Mouse (Mus musculus) embryonic facial prominence, embryonic 10.5 days (tissue): ENCODE measurements around the gene Frmpd4. TPM values are rescaled to one million over a fixed set of nuclear protein-coding genes. Genes with fewer than 3 reads are reported as not detected.

Experiments used
- DNase-seq: peaks from one replicate; pipeline ENCODE4 v3.0.0-alpha.2; 2017; ENCODE audit warnings: low spot score
- H3K27ac ChIP-seq: fragments of 300-500 bp; sonication (generic); replicated peaks from 2 replicates; pipeline ENCODE4 v1.5.1; 2016; ENCODE audit warnings: mild to moderate bottlenecking
- H3K27me3 ChIP-seq: fragments of 300-500 bp; sonication (generic); replicated peaks from 2 replicates; pipeline ENCODE4 v1.6.1; 2016; ENCODE audit warnings: low read depth, mild to moderate bottlenecking; ENCODE audit not compliant: poor library complexity, severe bottlenecking
- H3K36me3 ChIP-seq: fragments of 300-500 bp; sonication (generic); replicated peaks from 2 replicates; pipeline ENCODE4 v1.6.1; 2016; ENCODE audit warnings: mild to moderate bottlenecking, moderate library complexity
- H3K4me1 ChIP-seq: fragments of 300-500 bp; sonication (generic); 2 replicates; pipeline ENCODE4 v1.6.1; 2016
- H3K4me3 ChIP-seq: fragments of 300-500 bp; sonication (generic); 2 replicates; pipeline ENCODE4 v1.5.1; 2016; ENCODE audit warnings: mild to moderate bottlenecking, moderate library complexity
- H3K9me3 ChIP-seq: fragments of 300-500 bp; sonication (generic); 2 replicates; pipeline ENCODE4 v1.6.1; 2016; ENCODE audit warnings: mild to moderate bottlenecking
- WGBS: fragments of 180-500 bp; shearing (Covaris S2); methylation state at CpG from one replicate; pipeline ENCODE4 v1.1.7; 2016; 5-methylcytosine and 5-hydroxymethylcytosine counted together
- polyA plus RNA-seq: library from polyadenylated mRNA; unstranded; fragments of >200 nt; fragmentation: Nextera tagmentation; extraction: Ambion mirVana; gene quantifications from 2 replicates; pipeline ENCODE4 v1.2.1, GENCODE M21; 2016

Frmpd4 gene
- polyA plus RNA-seq, 1 experiment from 2014 or later, result 0.17 TPM

DNA sequence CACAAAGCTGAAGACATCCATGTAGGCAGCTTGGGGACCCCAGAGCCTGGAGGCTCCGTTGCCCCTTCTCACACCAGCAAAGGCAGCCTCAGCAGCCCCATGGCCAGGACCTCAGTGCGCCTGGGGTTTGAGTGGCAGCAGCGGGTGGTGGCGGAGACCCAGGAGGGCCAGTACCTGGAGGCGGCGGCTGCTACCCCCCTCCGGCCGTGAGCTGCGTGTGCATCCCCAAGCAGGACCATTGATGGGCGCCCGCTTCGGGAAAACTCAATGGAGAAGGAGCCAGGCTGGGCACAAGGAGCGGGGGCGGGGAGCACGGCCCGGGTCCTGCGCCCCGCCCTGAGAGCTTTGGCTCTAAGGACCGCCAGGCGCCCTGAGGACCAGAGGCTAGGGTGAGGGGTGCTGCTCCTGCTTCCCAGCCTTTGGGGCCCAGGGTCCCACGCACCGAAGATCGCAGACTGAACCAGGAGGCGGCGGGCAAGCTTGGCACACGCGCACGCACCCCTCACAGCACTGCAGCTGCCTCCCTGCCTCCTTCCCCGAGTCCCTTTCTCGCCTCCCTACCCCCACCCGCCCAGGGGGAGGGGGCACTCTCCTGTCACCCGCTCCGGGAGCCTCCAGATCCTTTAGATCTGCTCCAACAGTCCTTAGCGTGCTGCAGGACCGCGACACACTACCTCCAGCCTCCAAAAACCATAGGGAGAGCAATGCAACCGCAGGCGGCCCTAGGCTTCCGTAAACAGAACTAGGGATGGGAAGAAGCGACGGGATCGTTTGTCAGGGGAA, 454.0 kb downstream of the Frmpd4 start:
- H3K4me1 ChIP-seq, result 0 out of 2 replicates have a peak, but pooled peaks cover 3% of the 10 kb centered on the region
- peak overlapping the region; percentile 60 for H3K4me3 ChIP-seq
- WGBS, result 22% methylated on average over 42 of the region's 42 CpGs
- peak; percentile 52 for DNase-seq
- H3K9me3 ChIP-seq, result no peaks in the 10 kb centered on the region
- peaks cover 99% of the 10 kb centered on the region for H3K27me3 ChIP-seq
- 0 out of 2 replicates have a peak overlapping the region, but pooled peaks have one; percentile 19 for H3K27ac ChIP-seq
- H3K36me3 ChIP-seq, result no peaks in the 10 kb centered on the region

- H3K27me3 ChIP-seq, result peaks cover 57% of the 10 kb centered on the region
Observed at GRCm38 (mm10) chrX:168041589-168041988, 535.4 kb downstream of the Frmpd4 start.

DNA sequence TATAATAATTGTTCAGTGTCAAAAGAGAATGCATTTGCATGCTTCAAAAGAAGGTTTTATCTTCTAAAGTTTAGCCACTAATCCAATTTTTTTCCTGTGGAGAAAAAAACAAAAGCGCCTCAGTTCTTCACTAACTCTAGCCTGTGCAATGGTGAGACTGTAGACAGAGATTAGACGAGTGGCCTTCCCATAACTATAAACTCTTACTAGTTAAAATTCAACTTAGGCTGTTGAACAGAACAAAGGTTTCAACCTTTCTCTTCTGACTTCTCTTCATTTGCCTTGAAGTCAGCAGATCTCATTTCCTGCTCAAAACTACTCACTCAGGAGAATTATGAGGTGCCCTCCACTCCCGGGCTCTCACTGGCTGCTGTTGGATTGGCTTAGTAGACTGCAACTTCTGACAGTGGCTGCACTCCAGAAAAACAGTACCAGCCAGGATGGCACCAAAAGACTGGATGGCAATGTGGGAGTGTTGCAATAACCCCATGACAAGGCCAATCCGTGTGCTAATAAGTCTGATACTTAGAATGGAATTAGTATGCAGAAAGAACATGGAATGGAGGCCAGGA, 556.4 kb downstream of the Frmpd4 start:
- no peaks in the 10 kb centered on the region for H3K9me3 ChIP-seq
- H3K36me3 ChIP-seq, result no peaks in the 10 kb centered on the region
- H3K27me3 ChIP-seq, result peaks cover 75% of the 10 kb centered on the region
- no peaks in the 10 kb centered on the region for H3K4me1 ChIP-seq
- H3K27ac ChIP-seq, result no peak overlapping the region
- H3K4me3 ChIP-seq, result no peak overlapping the region
- DNase-seq, result no peak
- WGBS, result 86% methylated on average over 4 of the region's 4 CpGs

More at GRCm38 (mm10) chrX:168041589-168041988, 535.4 kb downstream of the Frmpd4 start:
- no peaks in the 10 kb centered on the region for H3K9me3 ChIP-seq
- H3K4me3 ChIP-seq, result no peak overlapping the region
- H3K4me1 ChIP-seq, result no peaks in the 10 kb centered on the region
- DNase-seq, result no peak
- H3K27ac ChIP-seq, result no peak overlapping the region
- no peaks in the 10 kb centered on the region for H3K36me3 ChIP-seq

- DNase-seq, result no peak
- no peak overlapping the region for H3K27ac ChIP-seq
- no peaks in the 10 kb centered on the region for H3K9me3 ChIP-seq
- WGBS, result 81% methylated on average over 3 of the region's 3 CpGs
- H3K4me3 ChIP-seq, result no peak overlapping the region
- H3K4me1 ChIP-seq, result no peaks in the 10 kb centered on the region
- H3K36me3 ChIP-seq, result no peaks in the 10 kb centered on the region
- H3K27me3 ChIP-seq, result peaks cover 86% of the 10 kb centered on the region
Observed at GRCm38 (mm10) chrX:168017792-168018191, 559.2 kb downstream of the Frmpd4 start.

- Histone ChIP-seq H3K27me3 (peaks cover 76% of the 10 kb centered on the region), H3K9me3 (no peaks in the 10 kb centered on the region), H3K4me1 (no peaks in the 10 kb centered on the region), H3K36me3 (no peaks in the 10 kb centered on the region), H3K27ac (no peak overlapping the region), H3K4me3 (no peak overlapping the region)
- no peak for DNase-seq
Observed at GRCm38 (mm10) chrX:167984835-167985234, 592.2 kb downstream of the Frmpd4 start.

GRCm38 (mm10) chrX:167951207-167951606, 625.8 kb downstream of the Frmpd4 start:
- H3K4me1 ChIP-seq, result no peaks in the 10 kb centered on the region
- no peaks in the 10 kb centered on the region for H3K9me3 ChIP-seq
- no peaks in the 10 kb centered on the region for H3K36me3 ChIP-seq
- peaks cover 77% of the 10 kb centered on the region for H3K27me3 ChIP-seq
- no peak overlapping the region for H3K4me3 ChIP-seq
- no peak overlapping the region for H3K27ac ChIP-seq
- 90% methylated on average over 2 of the region's 2 CpGs for WGBS
- no peak for DNase-seq

- DNase-seq, result no peak
- peaks cover 69% of the 10 kb centered on the region for H3K27me3 ChIP-seq
- no peak overlapping the region for H3K27ac ChIP-seq
- H3K4me3 ChIP-seq, result no peak overlapping the region
- no peaks in the 10 kb centered on the region for H3K36me3 ChIP-seq
- no peaks in the 10 kb centered on the region for H3K9me3 ChIP-seq
- H3K4me1 ChIP-seq, result no peaks in the 10 kb centered on the region
Observed at GRCm38 (mm10) chrX:167909483-167909882, 667.5 kb downstream of the Frmpd4 start.

DNA sequence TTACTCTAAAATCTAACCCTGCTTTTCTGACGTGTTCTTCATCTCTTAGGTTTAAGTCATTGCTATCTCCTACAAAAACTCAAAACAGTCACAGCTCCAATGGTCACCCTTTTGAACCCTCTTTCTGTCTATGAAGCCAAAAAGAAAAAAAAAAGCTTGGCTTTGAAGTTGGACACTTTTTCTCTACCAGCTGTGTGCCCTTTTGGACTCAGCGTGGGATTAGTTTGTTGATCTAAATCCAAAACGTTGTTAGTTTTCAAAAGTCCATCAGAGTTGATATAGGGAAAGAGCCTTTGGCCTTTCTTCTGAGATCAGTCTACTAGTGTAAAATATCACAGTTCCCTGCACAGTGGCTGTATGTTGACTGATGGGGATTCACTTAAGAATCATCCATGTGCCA, 676.0 kb downstream of the Frmpd4 start:
- no peak for DNase-seq
- H3K27me3 ChIP-seq, result peaks cover 71% of the 10 kb centered on the region
- WGBS, result 74% methylated on average over 3 of the region's 3 CpGs
- H3K36me3 ChIP-seq, result no peaks in the 10 kb centered on the region
- no peak overlapping the region for H3K27ac ChIP-seq
- H3K4me1 ChIP-seq, result no peaks in the 10 kb centered on the region
- no peaks in the 10 kb centered on the region for H3K9me3 ChIP-seq
- no peak overlapping the region for H3K4me3 ChIP-seq

GRCm38 (mm10) chrX:167854821-167855220, 722.2 kb downstream of the Frmpd4 start:
- WGBS, result 68% methylated on average over 5 of the region's 5 CpGs
- DNase-seq, result no peak
- no peaks in the 10 kb centered on the region for H3K9me3 ChIP-seq
- H3K4me1 ChIP-seq, result no peaks in the 10 kb centered on the region
- no peak overlapping the region for H3K4me3 ChIP-seq
- no peaks in the 10 kb centered on the region for H3K36me3 ChIP-seq
- peaks cover 89% of the 10 kb centered on the region for H3K27me3 ChIP-seq
- no peak overlapping the region for H3K27ac ChIP-seq

DNA sequence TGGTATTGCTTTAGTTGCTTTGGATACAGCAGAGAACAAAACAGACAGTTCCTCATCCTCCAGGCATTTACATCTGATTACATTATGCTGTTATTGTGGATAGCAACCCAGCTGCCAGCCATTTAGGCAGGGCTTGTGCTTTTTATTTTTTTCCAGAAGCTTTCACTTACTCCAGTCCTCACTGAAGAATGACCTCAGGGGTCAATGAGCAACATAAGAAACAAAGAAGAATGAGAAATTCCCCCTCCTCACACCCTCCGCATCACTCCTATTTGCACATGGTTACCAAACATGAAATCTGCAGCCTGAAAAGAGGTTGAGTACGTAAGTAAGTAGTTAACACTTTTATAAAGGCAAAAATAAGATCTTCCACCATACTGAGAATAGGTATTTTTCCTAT, 744.5 kb downstream of the Frmpd4 start:
- no peak for DNase-seq
- H3K4me1 ChIP-seq, result no peaks in the 10 kb centered on the region
- peaks cover 77% of the 10 kb centered on the region for H3K27me3 ChIP-seq
- H3K27ac ChIP-seq, result no peak overlapping the region
- H3K36me3 ChIP-seq, result no peaks in the 10 kb centered on the region
- WGBS, result 60% methylated on average over 2 of the region's 2 CpGs
- no peak overlapping the region for H3K4me3 ChIP-seq
- no peaks in the 10 kb centered on the region for H3K9me3 ChIP-seq

GRCm38 (mm10) chrX:167828456-167828855, 748.6 kb downstream of the Frmpd4 start:
- H3K27ac ChIP-seq, result no peak overlapping the region
- no peaks in the 10 kb centered on the region for H3K4me1 ChIP-seq
- H3K4me3 ChIP-seq, result no peak overlapping the region
- no peaks in the 10 kb centered on the region for H3K9me3 ChIP-seq
- H3K27me3 ChIP-seq, result peaks cover 84% of the 10 kb centered on the region
- H3K36me3 ChIP-seq, result no peaks in the 10 kb centered on the region
- no peak for DNase-seq

- peak; percentile 7 for DNase-seq
- no peak overlapping the region for H3K27ac ChIP-seq
- H3K27me3 ChIP-seq, result peaks cover 81% of the 10 kb centered on the region
- no peaks in the 10 kb centered on the region for H3K9me3 ChIP-seq
- H3K4me1 ChIP-seq, result no peaks in the 10 kb centered on the region
- H3K36me3 ChIP-seq, result no peaks in the 10 kb centered on the region
- no peak overlapping the region for H3K4me3 ChIP-seq
- 49% methylated on average over 4 of the region's 4 CpGs for WGBS
Observed at GRCm38 (mm10) chrX:167817363-167817762, 759.7 kb downstream of the Frmpd4 start.

DNA sequence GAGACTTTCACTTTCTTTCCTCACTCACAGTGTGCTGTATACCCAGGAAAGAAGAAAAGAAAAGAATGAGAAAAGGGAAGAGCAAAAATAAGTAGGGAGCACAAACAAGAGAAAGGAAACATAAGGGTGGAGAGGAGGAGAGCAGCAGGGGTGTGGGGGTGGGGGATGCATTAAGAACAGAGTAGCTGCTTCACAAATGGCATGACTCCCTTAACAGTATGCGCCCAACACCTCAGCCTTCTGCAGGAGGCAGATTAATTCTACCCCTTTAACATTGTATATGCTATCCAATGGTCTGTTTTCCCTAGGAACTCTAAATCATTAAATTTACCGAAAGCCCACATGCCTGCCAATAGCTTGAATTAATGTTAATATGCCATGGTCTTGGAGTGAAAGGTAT, 766.9 kb downstream of the Frmpd4 start:
- WGBS, result 78% methylated on average over 2 of the region's 2 CpGs
- peaks cover 84% of the 10 kb centered on the region for H3K27me3 ChIP-seq
- DNase-seq, result no peak

More for the DNA sequence above, 766.9 kb downstream of the Frmpd4 start:
- H3K4me1 ChIP-seq, result no peaks in the 10 kb centered on the region
- no peaks in the 10 kb centered on the region for H3K9me3 ChIP-seq
- H3K36me3 ChIP-seq, result no peaks in the 10 kb centered on the region
- no peak overlapping the region for H3K4me3 ChIP-seq
- H3K27ac ChIP-seq, result no peak overlapping the region
